Mouse (Mus musculus) MEL (cell line): ENCODE measurements around the gene Tmem266. TPM values are rescaled to one million over a fixed set of nuclear protein-coding genes. Genes with fewer than 3 reads are reported as not detected.

ENCODE experiments used
- DNase-seq: peaks from one replicate; pipeline ENCODE4 v3.0.0; 2011; ENCODE audit warnings: low read depth, low spot score
- H3K27ac ChIP-seq: 2 replicates; pipeline ENCODE4 v1.5.1; 2012; ENCODE audit warnings: low read depth, mild to moderate bottlenecking, control low read depth, low read length, moderate library complexity; ENCODE audit not compliant: control insufficient read depth
- H3K27me3 ChIP-seq, 2 experiments: fragments of 150-350 bp in 1 of 2; sonication (generic) in 1 of 2; 2 replicates each; pipeline ENCODE4 v1.6.1; 2012; ENCODE audit warnings: low read length in 2 of 2, mild to moderate bottlenecking in 2 of 2, improper control_type of control experiment in 1 of 2, moderate library complexity in 1 of 2; ENCODE audit not compliant: insufficient read depth in 2 of 2, control insufficient read depth in 1 of 2
- H3K36me3 ChIP-seq, 2 experiments: 2 replicates each; pipeline ENCODE4 v1.6.1; 2012 to 2014; ENCODE audit warnings: low read length in 2 of 2, improper control_type of control experiment in 1 of 2, inconsistent platforms in 1 of 2, mild to moderate bottlenecking in 1 of 2; ENCODE audit not compliant: insufficient read depth in 2 of 2, control insufficient read depth in 1 of 2
- H3K4me1 ChIP-seq, 2 experiments: fragments of 150-350 bp in 1 of 2; sonication (generic) in 1 of 2; 2 replicates each; pipeline ENCODE4 v1.6.1; 2012; ENCODE audit warnings: low read length in 2 of 2, improper control_type of control experiment in 1 of 2, mild to moderate bottlenecking in 1 of 2; ENCODE audit not compliant: insufficient read depth in 2 of 2, control insufficient read depth in 1 of 2
- H3K4me3 ChIP-seq, 2 experiments: fragments of 150-350 bp in 1 of 2; sonication (generic) in 1 of 2; 2 replicates each; pipeline ENCODE4 v1.5.1; 2012; ENCODE audit warnings: low read depth in 2 of 2, low read length in 2 of 2, mild to moderate bottlenecking in 2 of 2, moderate library complexity in 2 of 2, control low read depth in 1 of 2, improper control_type of control experiment in 1 of 2; ENCODE audit not compliant: control insufficient read depth in 1 of 2, insufficient read depth in 1 of 2
- H3K79me2 ChIP-seq: 2 replicates; pipeline ENCODE4 v1.6.1; 2012; ENCODE audit warnings: mild to moderate bottlenecking, low read length, moderate library complexity; ENCODE audit not compliant: control insufficient read depth, poor library complexity, insufficient read depth
- H3K9ac ChIP-seq: 2 replicates; pipeline ENCODE4 v1.6.1; 2012; ENCODE audit warnings: low read depth, mild to moderate bottlenecking, control low read depth, low read length, moderate library complexity; ENCODE audit not compliant: control insufficient read depth, poor library complexity, severe bottlenecking
- H3K9me3 ChIP-seq: fragments of 150-350 bp; sonication (generic); replicated peaks from 2 replicates; pipeline ENCODE4 v1.6.1; 2012; ENCODE audit warnings: mild to moderate bottlenecking, low read length, improper control_type of control experiment, moderate library complexity; ENCODE audit not compliant: insufficient read depth
- BHLHE40 ChIP-seq: IDR thresholded peaks from 2 replicates; pipeline ENCODE4 v1.6.1; 2012; ENCODE audit warnings: low read depth, mild to moderate bottlenecking, inconsistent platforms, low read length, improper control_type of control experiment, borderline replicate concordance
- CTCF ChIP-seq, 3 experiments: IDR thresholded peaks in 2 of 3; conservative IDR thresholded peaks in 1 of 3; 2 replicates each; pipeline ENCODE4 v1.5.1; 2011 to 2012; ENCODE audit warnings: low read length in 3 of 3, low read depth in 2 of 3, mild to moderate bottlenecking in 2 of 3, improper control_type of control experiment in 1 of 3, inconsistent platforms in 1 of 3, mixed read lengths in 1 of 3, moderate library complexity in 1 of 3; ENCODE audit not compliant: control insufficient read depth in 1 of 3, insufficient read depth in 1 of 3, poor library complexity in 1 of 3, severe bottlenecking in 1 of 3
- E2F4 ChIP-seq: IDR thresholded peaks from 2 replicates; pipeline ENCODE4 v1.6.1; 2011; ENCODE audit warnings: low read depth, low read length, improper control_type of control experiment, borderline replicate concordance
- ELF1 ChIP-seq: IDR thresholded peaks from 2 replicates; pipeline ENCODE4 v1.6.1; 2014; ENCODE audit warnings: low read depth, mild to moderate bottlenecking, inconsistent platforms, low read length, improper control_type of control experiment, moderate library complexity
- ETS1 ChIP-seq: IDR thresholded peaks from 2 replicates; pipeline ENCODE4 v1.6.1; 2012; ENCODE audit warnings: low read depth, mild to moderate bottlenecking, inconsistent platforms, low read length, improper control_type of control experiment, moderate library complexity
- GABPA ChIP-seq: IDR thresholded peaks from 2 replicates; pipeline ENCODE4 v1.6.1; 2012; ENCODE audit warnings: low read depth, mild to moderate bottlenecking, inconsistent platforms, low read length, improper control_type of control experiment, moderate library complexity
- GATA1 ChIP-seq: IDR thresholded peaks from 2 replicates; pipeline ENCODE4 v1.6.1; 2011; ENCODE audit warnings: low read depth, low read length, improper control_type of control experiment
- HCFC1 ChIP-seq: IDR thresholded peaks from 2 replicates; pipeline ENCODE4 v1.6.1; 2012; ENCODE audit warnings: low read depth, mild to moderate bottlenecking, inconsistent platforms, low read length, improper control_type of control experiment, moderate library complexity
- JUND ChIP-seq: IDR thresholded peaks from 2 replicates; pipeline ENCODE4 v1.6.1; 2011; ENCODE audit warnings: low read depth, mild to moderate bottlenecking, improper control_type of control experiment, low read length
- KAT2A ChIP-seq: conservative IDR thresholded peaks from 2 replicates; pipeline ENCODE4 v1.6.1; 2012; ENCODE audit warnings: low read depth, low read length, improper control_type of control experiment, inconsistent platforms
- MYC ChIP-seq: IDR thresholded peaks from 2 replicates; pipeline ENCODE4 v1.6.1; 2011; ENCODE audit warnings: low read depth, mild to moderate bottlenecking, low read length, improper control_type of control experiment, moderate library complexity
- NELFE ChIP-seq: IDR thresholded peaks from 2 replicates; pipeline ENCODE4 v1.6.1; 2011; ENCODE audit warnings: low read depth, low read length, improper control_type of control experiment
- POLR2A ChIP-seq, 2 experiments: IDR thresholded peaks; 2 replicates each; pipeline ENCODE4 v1.6.1; 2011 to 2012; ENCODE audit warnings: low read length in 2 of 2, mild to moderate bottlenecking in 2 of 2, control low read depth in 1 of 2, improper control_type of control experiment in 1 of 2, low read depth in 1 of 2, moderate library complexity in 1 of 2; ENCODE audit not compliant: control insufficient read depth in 1 of 2, insufficient read depth in 1 of 2, poor library complexity in 1 of 2
- POLR2AphosphoS2 ChIP-seq: IDR thresholded peaks from 2 replicates; pipeline ENCODE4 v1.6.1; 2011; ENCODE audit warnings: low read length, improper control_type of control experiment
- POLR2AphosphoS5 ChIP-seq: IDR thresholded peaks from 2 replicates; pipeline ENCODE4 v1.6.1; 2012; ENCODE audit warnings: low read depth, borderline replicate concordance, mild to moderate bottlenecking, inconsistent platforms, low read length, moderate library complexity, mixed read lengths
- RAD21 ChIP-seq: IDR thresholded peaks from 2 replicates; pipeline ENCODE4 v1.6.1; 2011; ENCODE audit warnings: mild to moderate bottlenecking, low read depth, low read length, improper control_type of control experiment
- SIN3A ChIP-seq: IDR thresholded peaks from 2 replicates; pipeline ENCODE4 v1.6.1; 2012; ENCODE audit warnings: low read length, improper control_type of control experiment, inconsistent platforms
- SMC3 ChIP-seq: IDR thresholded peaks from 2 replicates; pipeline ENCODE4 v1.6.1; 2011; ENCODE audit warnings: low read depth, low read length, improper control_type of control experiment
- TAL1 ChIP-seq: IDR thresholded peaks from 2 replicates; pipeline ENCODE4 v1.6.1; 2012; ENCODE audit warnings: mild to moderate bottlenecking, inconsistent platforms, low read length, moderate library complexity, mixed read lengths
- TBP ChIP-seq: IDR thresholded peaks from 2 replicates; pipeline ENCODE4 v1.8.0; 2011; ENCODE audit warnings: low read depth, low read length, improper control_type of control experiment
- ZC3H11A ChIP-seq: IDR thresholded peaks from 2 replicates; pipeline ENCODE4 v1.6.1; 2012; ENCODE audit warnings: low read depth, mild to moderate bottlenecking, inconsistent platforms, low read length, improper control_type of control experiment
- polyA plus RNA-seq, 2 experiments: library from polyadenylated mRNA; stranded (reverse) in 1 of 2; unstranded in 1 of 2; fragments of >175 nt in 1 of 2; fragments of >200 nt in 1 of 2; gene quantifications; 2 replicates each; pipeline versions ENCODE4 v1.2.1 to v1.2.4; 2012; ENCODE audit warnings: low replicate concordance in 2 of 2, low read depth in 1 of 2; ENCODE audit not compliant: insufficient read length in 2 of 2, insufficient read depth in 1 of 2, missing spikeins in 1 of 2
- total RNA-seq: library from RNA; depleted of rRNA; stranded (reverse); fragments of 300-350 nt; gene quantifications from 2 replicates; pipeline ENCODE4 v1.2.3, GENCODE M21; 2012

Tmem266 gene
- total and polyA plus RNA-seq, 3 experiments, result not detected

DNA sequence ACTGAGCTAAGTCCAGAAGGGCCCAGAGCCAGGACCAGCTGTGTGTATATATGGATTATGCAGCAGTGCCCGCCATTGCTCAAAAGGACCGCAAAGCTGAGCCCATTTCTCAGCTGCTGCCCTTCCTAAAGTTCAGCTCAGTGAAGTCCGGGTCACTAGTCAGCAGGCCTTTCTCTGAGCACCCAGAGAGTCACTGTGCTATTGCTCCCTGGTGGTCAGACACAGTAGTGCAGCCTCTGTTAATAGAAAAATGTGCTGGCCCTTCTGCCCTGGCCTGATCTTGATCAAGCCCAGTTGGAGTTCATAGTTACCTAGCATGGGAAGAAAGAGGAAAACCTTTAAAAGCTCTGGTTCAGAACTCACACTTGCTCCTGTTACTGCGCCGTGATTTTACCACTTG, 55.7 kb downstream of the Tmem266 start:
- H3K27me3 ChIP-seq, result peaks cover 0 to 2% of the 10 kb centered on the region in 2 experiments; a peak in 3 of 4 replicates
- no peak overlapping the region for H3K4me3 ChIP-seq
- TF ChIP-seq POLR2A (IDR thresholded peaks at IDR 0.05; ENCODE audit: control insufficient read depth in 1 of 2, insufficient read depth in 1 of 2, low read depth in 1 of 2, low read length in 2 of 2, poor library complexity in 1 of 2) (no peak), ZC3H11A (0 out of 2 replicates have a peak, but pooled peaks have one; percentile 11), ELF1 (no peak), ETS1 (no peak), CTCF (IDR thresholded peaks at IDR 0.05 in 2 of 3, conservative IDR thresholded peaks at IDR 0.05 in 1 of 3; ENCODE audit: control insufficient read depth in 1 of 3, insufficient read depth in 1 of 3, low read depth in 2 of 3, low read length in 3 of 3, poor library complexity in 1 of 3, severe bottlenecking in 1 of 3) (peak; percentile 55 to 73 (median 67)), SMC3 (peak; percentile 60), RAD21 (peak; percentile 41), TAL1 (no peak), KAT2A (no peak)
- no peak overlapping the region for H3K9ac ChIP-seq
- H3K36me3 ChIP-seq, result no peaks in the 10 kb centered on the region
- peak; percentile 56 for DNase-seq
- no peaks in the 10 kb centered on the region for H3K4me1 ChIP-seq
- H3K9me3 ChIP-seq, result no peaks in the 10 kb centered on the region
- no peak overlapping the region for H3K27ac ChIP-seq
- no peaks in the 10 kb centered on the region for H3K79me2 ChIP-seq

DNA sequence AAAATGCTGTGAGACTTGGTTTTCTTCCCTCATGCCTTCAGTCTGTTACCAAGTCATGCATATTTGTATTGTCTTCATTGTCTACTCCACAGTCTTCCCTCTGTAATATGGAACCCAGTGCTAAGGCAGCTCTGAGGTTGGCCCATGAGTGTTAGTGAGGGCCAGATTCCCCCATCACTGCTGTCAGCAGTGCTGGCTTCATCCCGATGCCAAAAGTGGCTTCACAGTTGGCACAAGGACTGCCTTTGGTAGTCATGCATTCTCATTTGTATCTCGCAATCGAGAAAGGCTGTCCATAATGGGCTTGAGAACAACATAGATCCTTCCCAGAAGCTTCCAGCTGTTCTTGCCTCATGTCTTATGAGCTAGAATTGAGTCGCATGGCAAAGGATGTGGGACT, 59.4 kb downstream of the Tmem266 start:
- TF ChIP-seq GATA1 (no peak), RAD21 (no peak), JUND (no peak), BHLHE40 (no peak), NELFE (no peak), GABPA (no peak), TBP (no peak), E2F4 (no peak), KAT2A (no peak), POLR2AphosphoS2 (no peak), HCFC1 (no peak), SIN3A (no peak), MYC (no peak), POLR2AphosphoS5 (no peak)
- Histone ChIP-seq H3K9ac (no peak overlapping the region), H3K4me3 (no peak overlapping the region), H3K9me3 (no peaks in the 10 kb centered on the region), H3K79me2 (no peaks in the 10 kb centered on the region), H3K27me3 (peaks cover 0 to 2% of the 10 kb centered on the region in 2 experiments; a peak in 3 of 4 replicates), H3K27ac (no peak overlapping the region), H3K36me3 (no peaks in the 10 kb centered on the region), H3K4me1 (no peaks in the 10 kb centered on the region)
- DNase-seq, result no peak
